Mouse (Mus musculus) embryonic facial prominence, embryonic 12.5 days (tissue): ENCODE measurements around the gene Atp13a2. TPM values are rescaled to one million over a fixed set of nuclear protein-coding genes. Genes with fewer than 3 reads are reported as not detected.

Experiments used
- ATAC-seq: fragments of 200-750 bp; cut with Nextera tagmentation; 2 replicates; pipeline ENCODE4 v1.8.0; 2017; ENCODE audit not compliant: insufficient number of reproducible peaks, insufficient read depth, low FRiP score, low TSS enrichment
- H3K27ac ChIP-seq: fragments of 300-500 bp; sonication (generic); 2 replicates; pipeline ENCODE4 v1.5.1; 2016; ENCODE audit warnings: mild to moderate bottlenecking
- H3K27me3 ChIP-seq: fragments of 300-500 bp; sonication (generic); 2 replicates; pipeline ENCODE4 v1.6.1; 2016; ENCODE audit warnings: mild to moderate bottlenecking, moderate library complexity
- H3K36me3 ChIP-seq: fragments of 300-500 bp; sonication (generic); 2 replicates; pipeline ENCODE4 v1.6.1; 2016; ENCODE audit warnings: mild to moderate bottlenecking
- H3K4me1 ChIP-seq: fragments of 300-500 bp; sonication (generic); 2 replicates; pipeline ENCODE4 v1.6.1; 2016
- H3K4me2 ChIP-seq: fragments of 300-500 bp; sonication (generic); replicated peaks from 2 replicates; pipeline ENCODE4 v1.6.1; 2016; ENCODE audit warnings: mild to moderate bottlenecking, moderate library complexity
- H3K4me3 ChIP-seq: fragments of 300-500 bp; sonication (generic); 2 replicates; pipeline ENCODE4 v1.5.1; 2016; ENCODE audit warnings: mild to moderate bottlenecking
- H3K9ac ChIP-seq: fragments of 300-500 bp; sonication (generic); 2 replicates; pipeline ENCODE4 v1.6.1; 2016; ENCODE audit warnings: mild to moderate bottlenecking, moderate library complexity
- H3K9me3 ChIP-seq: fragments of 300-500 bp; sonication (generic); 2 replicates; pipeline ENCODE4 v1.6.1; 2016; ENCODE audit warnings: mild to moderate bottlenecking, moderate library complexity
- WGBS: fragments of 180-500 bp; shearing (Covaris S2); methylation state at CpG from one replicate; pipeline ENCODE4 v1.1.7; 2016; 5-methylcytosine and 5-hydroxymethylcytosine counted together
- polyA plus RNA-seq: library from polyadenylated mRNA; unstranded; fragments of >200 nt; fragmentation: Nextera tagmentation; extraction: Ambion mirVana; gene quantifications from 2 replicates; pipeline ENCODE4 v1.2.1, GENCODE M21; 2016

Gene Atp13a2
- polyA plus RNA-seq, 1 experiment from 2014 or later: 56.1 TPM

GRCm38 (mm10) chr4:141010526-141010925 lies 23.9 kb downstream of the Atp13a2 start:
- peaks cover 59% of the 10 kb centered on the region for H3K36me3 ChIP-seq
- H3K4me1 ChIP-seq: peaks cover 20% of the 10 kb centered on the region
- peak; percentile 83 for ATAC-seq

GRCm38 (mm10) chr4:141010941-141011429 lies 24.3 kb downstream of the Atp13a2 start:
- 0% methylated on average over 17 of the region's 17 CpGs for WGBS
- no peaks in the 10 kb centered on the region for H3K27me3 ChIP-seq
- peak overlapping the region; percentile 71 for H3K4me3 ChIP-seq
- H3K27ac ChIP-seq: peak overlapping the region; percentile 96
- peak; percentile 42; the same call in 1 of the 2 replicates for ATAC-seq
- H3K4me1 ChIP-seq: peaks cover 20% of the 10 kb centered on the region
- H3K9ac ChIP-seq: peak overlapping the region; percentile 93
- peaks cover 59% of the 10 kb centered on the region for H3K36me3 ChIP-seq
- no peaks in the 10 kb centered on the region for H3K9me3 ChIP-seq
- H3K4me2 ChIP-seq: peak overlapping the region; percentile 83

More at GRCm38 (mm10) chr4:141010526-141010925, 23.9 kb downstream of the Atp13a2 start:
- H3K4me2 ChIP-seq: peak overlapping the region; percentile 83
- peak overlapping the region; percentile 96 for H3K27ac ChIP-seq
- peak overlapping the region; percentile 93 for H3K9ac ChIP-seq
- no peaks in the 10 kb centered on the region for H3K27me3 ChIP-seq
- H3K4me3 ChIP-seq: peak overlapping the region; percentile 71
- no peaks in the 10 kb centered on the region for H3K9me3 ChIP-seq
- 1% methylated on average over 26 of the region's 26 CpGs for whole genome bisulfite sequencing

GRCm38 (mm10) chr4:141011556-141012328 lies 25.1 kb downstream of the Atp13a2 start:
- Histone ChIP-seq H3K4me1 (peaks cover 22% of the 10 kb centered on the region), H3K36me3 (peaks cover 59% of the 10 kb centered on the region)

GRCm38 (mm10) chr4:141012558-141012957 lies 25.9 kb downstream of the Atp13a2 start:
- Histone ChIP-seq H3K36me3 (peaks cover 59% of the 10 kb centered on the region), H3K4me1 (peaks cover 30% of the 10 kb centered on the region), H3K27ac (peak overlapping the region; percentile 96), H3K27me3 (no peaks in the 10 kb centered on the region), H3K9ac (peak overlapping the region; percentile 9; the same call in 1 of the 2 replicates), H3K4me2 (peak overlapping the region; percentile 83), H3K9me3 (no peaks in the 10 kb centered on the region), H3K4me3 (peak overlapping the region; percentile 71; the same call in 1 of the 2 replicates)
- ATAC-seq: no peak
- 79% methylated on average over 10 of the region's 10 CpGs for WGBS

More at GRCm38 (mm10) chr4:141011556-141012328, 25.1 kb downstream of the Atp13a2 start:
- ATAC-seq: no peak
- no peaks in the 10 kb centered on the region for H3K27me3 ChIP-seq
- 21% methylated on average over 14 of the region's 14 CpGs for WGBS
- peak overlapping the region; percentile 93 for H3K9ac ChIP-seq
- H3K9me3 ChIP-seq: no peaks in the 10 kb centered on the region
- peak overlapping the region; percentile 83 for H3K4me2 ChIP-seq
- peak overlapping the region; percentile 71 for H3K4me3 ChIP-seq
- peak overlapping the region; percentile 96 for H3K27ac ChIP-seq

GRCm38 (mm10) chr4:141014114-141014513 lies 27.4 kb downstream of the Atp13a2 start:
- no peaks in the 10 kb centered on the region for H3K27me3 ChIP-seq
- no peak overlapping the region for H3K9ac ChIP-seq
- H3K4me1 ChIP-seq: peaks cover 30% of the 10 kb centered on the region
- no peak for ATAC-seq
- peaks cover 61% of the 10 kb centered on the region for H3K36me3 ChIP-seq
- no peak overlapping the region for H3K4me3 ChIP-seq
- WGBS: 73% methylated on average over 8 of the region's 8 CpGs
- peak overlapping the region; percentile 1; the same call in 1 of the 2 replicates for H3K27ac ChIP-seq
- no peaks in the 10 kb centered on the region for H3K9me3 ChIP-seq
- H3K4me2 ChIP-seq: no peak overlapping the region

GRCm38 (mm10) chr4:141014856-141015255 lies 28.2 kb downstream of the Atp13a2 start:
- Histone ChIP-seq H3K27ac (0 out of 2 replicates have a peak overlapping the region, but pooled peaks have one; percentile 17), H3K36me3 (peaks cover 63% of the 10 kb centered on the region)
- 95% methylated on average over 11 of the region's 11 CpGs for WGBS

GRCm38 (mm10) chr4:141015356-141015755 lies 28.7 kb downstream of the Atp13a2 start:
- 82% methylated on average over 7 of the region's 7 CpGs for WGBS
- no peak for ATAC-seq
- Histone ChIP-seq H3K4me3 (no peak overlapping the region), H3K4me2 (no peak overlapping the region), H3K9me3 (no peaks in the 10 kb centered on the region), H3K9ac (peak overlapping the region; percentile 13; the same call in 1 of the 2 replicates), H3K27ac (no peak overlapping the region), H3K4me1 (peaks cover 37% of the 10 kb centered on the region), H3K27me3 (no peaks in the 10 kb centered on the region), H3K36me3 (peaks cover 63% of the 10 kb centered on the region)

More at GRCm38 (mm10) chr4:141014856-141015255, 28.2 kb downstream of the Atp13a2 start:
- Histone ChIP-seq H3K9ac (no peak overlapping the region), H3K27me3 (no peaks in the 10 kb centered on the region), H3K4me2 (0 out of 2 replicates have a peak overlapping the region, but pooled peaks have one; percentile 5), H3K4me3 (no peak overlapping the region), H3K9me3 (no peaks in the 10 kb centered on the region), H3K4me1 (peaks cover 33% of the 10 kb centered on the region)
- ATAC-seq: no peak

GRCm38 (mm10) chr4:141016311-141016710 lies 29.6 kb downstream of the Atp13a2 start:
- peak overlapping the region; percentile 57; the same call in 1 of the 2 replicates for H3K27ac ChIP-seq
- no peak for ATAC-seq
- H3K4me2 ChIP-seq: no peak overlapping the region
- peaks cover 47% of the 10 kb centered on the region for H3K4me1 ChIP-seq
- no peak overlapping the region for H3K9ac ChIP-seq
- WGBS: 82% methylated on average over 9 of the region's 9 CpGs
- no peak overlapping the region for H3K4me3 ChIP-seq
- no peaks in the 10 kb centered on the region for H3K9me3 ChIP-seq
- H3K27me3 ChIP-seq: no peaks in the 10 kb centered on the region
- H3K36me3 ChIP-seq: peaks cover 63% of the 10 kb centered on the region

GRCm38 (mm10) chr4:141017657-141018436 lies 31.2 kb downstream of the Atp13a2 start:
- H3K9me3 ChIP-seq: no peaks in the 10 kb centered on the region
- H3K4me3 ChIP-seq: no peak overlapping the region
- H3K4me2 ChIP-seq: no peak overlapping the region
- no peak overlapping the region for H3K9ac ChIP-seq
- H3K4me1 ChIP-seq: peaks cover 42% of the 10 kb centered on the region
- peaks cover 58% of the 10 kb centered on the region for H3K36me3 ChIP-seq
- peak overlapping the region; percentile 57; the same call in 1 of the 2 replicates for H3K27ac ChIP-seq
- ATAC-seq: no peak
- H3K27me3 ChIP-seq: no peaks in the 10 kb centered on the region
- 85% methylated on average over 29 of the region's 29 CpGs for WGBS

- H3K36me3 ChIP-seq: peaks cover 42% of the 10 kb centered on the region
- H3K4me1 ChIP-seq: peaks cover 40% of the 10 kb centered on the region
- H3K27ac ChIP-seq: peak overlapping the region; percentile 95
- 76% methylated on average over 17 of the region's 17 CpGs for WGBS
- H3K4me2 ChIP-seq: peak overlapping the region; percentile 30
- peak overlapping the region; percentile 38 for H3K9ac ChIP-seq
- no peak overlapping the region for H3K4me3 ChIP-seq
- no peaks in the 10 kb centered on the region for H3K9me3 ChIP-seq
- H3K27me3 ChIP-seq: no peaks in the 10 kb centered on the region
- no peak for ATAC-seq
Measured at GRCm38 (mm10) chr4:141020220-141020619, 33.5 kb downstream of the Atp13a2 start.
